Mouse (Mus musculus) mesoderm, embryonic 11.5 days (tissue): ENCODE results near the gene Golm1.
"Not testable (repeated sequence)": the region's sequence is repeated elsewhere in the genome, so short reads cannot be mapped to it uniquely, and the experiment has no call there.

Source experiments
- DNase-seq: peaks from one replicate; pipeline ENCODE4 v3.0.0-alpha.2; 2012; ENCODE audit warnings: low read depth, low spot score

Golm1 gene

GRCm38 (mm10) chr13:59592058-59592457 is 83.6 kb downstream of the Golm1 start:
- not testable (repeated sequence) for DNase-seq

GRCm38 (mm10) chr13:59590691-59591090 is 84.9 kb downstream of the Golm1 start:
- DNase-seq: no peak

GRCm38 (mm10) chr13:59589672-59590071 is 85.9 kb downstream of the Golm1 start:
- no peak for DNase-seq

GRCm38 (mm10) chr13:59587201-59587600 is 88.4 kb downstream of the Golm1 start:
- DNase-seq: no peak

GRCm38 (mm10) chr13:59585648-59586005 is 90.0 kb downstream of the Golm1 start:
- peak; percentile 41 for DNase-seq

- DNase-seq: peak; percentile 99
Measured at GRCm38 (mm10) chr13:59584947-59585647, 90.5 kb downstream of the Golm1 start, which contains the start of the genes Agtpbp1 and Naa35. TSS of gene Agtpbp1 (minus strand) at chr13:59585227. TSS of gene Naa35 (plus strand) at chr13:59585259.
